Mouse (Mus musculus) fibroblast of lung, adult 2 months (primary cell): ENCODE measurements around the gene Mpnd.
A peak's percentile ranks its signal among the peaks of the same experiment; 100 is the strongest.

Experiments
- DNase-seq: peaks from one replicate; pipeline ENCODE4 v3.0.0-alpha.2; 2011; ENCODE audit warnings: low read depth

The Mpnd gene

DNA sequence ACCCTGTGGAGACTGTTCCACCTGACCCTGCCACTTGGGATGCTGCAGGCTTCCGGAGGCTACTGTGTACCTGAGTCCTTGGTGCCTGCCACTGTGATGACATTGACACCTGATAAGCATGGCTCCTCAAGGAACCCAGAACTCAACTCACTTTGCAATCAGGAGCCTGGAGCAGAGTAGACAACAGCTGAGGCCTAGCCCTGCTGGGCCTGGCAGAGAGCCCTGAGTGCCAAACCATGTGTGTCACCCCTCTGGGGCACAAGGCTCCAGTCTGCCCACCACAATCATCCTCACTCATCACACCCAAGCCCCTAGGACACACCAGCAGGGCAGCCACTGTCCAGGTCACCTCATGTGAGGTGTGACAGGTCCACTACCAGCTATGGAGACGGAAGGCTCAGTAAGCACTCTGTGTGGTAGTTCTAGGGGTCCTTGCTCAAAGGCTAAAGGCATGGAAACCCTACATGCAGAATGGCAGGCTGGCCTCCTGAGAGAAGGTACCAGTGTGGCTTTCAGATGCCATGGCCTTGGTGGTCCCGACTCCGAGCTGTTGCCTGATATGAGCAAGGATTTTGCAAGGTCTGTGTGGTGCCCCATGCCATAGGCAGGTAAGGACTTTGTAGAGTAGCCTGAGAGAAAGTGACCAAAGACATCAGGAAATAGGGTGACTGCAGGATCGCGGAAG lies 15.0 kb downstream of the Mpnd start:
- no peak for DNase-seq

DNA sequence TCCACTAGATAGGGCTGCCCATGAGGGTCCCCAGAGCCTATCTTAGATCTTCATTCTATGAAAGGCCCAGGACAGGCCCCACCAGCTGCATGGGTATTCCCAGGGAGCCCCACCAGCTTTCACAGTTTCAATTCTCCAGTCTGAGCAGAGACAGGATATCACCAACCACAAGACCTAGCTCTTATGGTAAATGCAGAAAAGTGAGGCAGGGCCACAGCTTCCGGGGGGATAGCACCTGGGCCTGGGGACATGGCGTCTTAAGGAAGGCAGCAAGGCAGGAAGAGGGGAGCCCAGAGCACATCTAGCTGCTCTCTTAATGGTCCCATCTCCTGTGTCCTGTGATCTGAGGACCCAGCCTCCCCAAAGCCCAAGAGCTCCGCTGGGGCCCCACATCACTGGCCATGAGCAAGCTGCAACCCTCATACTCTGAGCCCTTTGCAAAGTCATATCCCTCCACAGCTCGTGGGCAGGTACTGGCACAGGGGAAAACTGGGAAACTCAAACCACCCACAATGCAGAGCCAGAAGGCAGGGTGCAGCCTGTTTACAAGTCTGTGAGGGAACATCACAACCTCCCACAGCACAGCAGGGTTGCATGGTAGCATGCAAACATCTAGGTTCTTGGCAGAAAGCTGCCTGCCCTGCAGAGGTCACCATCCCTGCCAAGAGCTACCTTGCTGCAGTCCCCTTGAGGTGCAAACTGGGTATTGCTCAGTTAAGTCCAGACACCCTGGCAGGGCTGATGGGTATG lies 15.8 kb downstream of the Mpnd start:
- DNase-seq = no peak

DNA sequence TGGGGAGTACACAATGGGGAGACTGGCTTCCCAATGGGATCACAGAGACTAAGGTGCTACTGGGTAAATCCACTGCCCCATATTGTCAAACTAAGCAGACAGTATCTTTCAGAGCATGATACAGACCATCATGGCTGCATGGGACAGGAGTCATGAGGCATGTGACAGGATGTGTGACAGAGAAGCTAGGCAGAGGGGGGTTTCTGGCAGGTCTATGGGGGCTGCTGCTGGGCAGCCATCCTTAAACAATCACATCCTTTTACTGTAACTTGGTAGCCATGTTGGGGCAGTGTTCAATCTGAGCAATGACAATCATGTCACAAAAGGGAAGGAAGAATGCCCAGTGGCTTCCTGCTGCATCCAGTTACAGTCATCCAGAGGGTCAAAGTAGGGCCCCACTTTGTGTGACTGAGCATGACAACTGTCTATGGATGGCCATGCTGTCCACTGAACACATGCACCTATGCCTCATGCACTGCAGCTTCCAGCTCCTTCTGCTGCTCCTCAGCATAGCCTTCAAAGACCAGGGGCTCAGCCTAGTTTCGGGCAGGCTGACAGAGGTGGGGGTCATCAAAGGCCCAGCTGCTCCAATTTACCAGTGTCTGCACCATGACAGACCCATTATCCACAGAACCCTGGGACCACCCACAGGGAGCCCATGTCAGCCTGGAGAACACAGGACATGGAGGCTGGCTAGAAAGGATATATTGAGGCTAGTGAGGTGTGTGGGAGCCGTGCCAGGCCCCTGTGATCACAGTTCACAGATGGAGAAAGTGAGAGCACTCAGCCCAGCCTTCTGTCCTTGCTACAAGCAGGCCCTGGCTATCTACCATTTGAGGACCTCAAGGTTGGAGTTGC lies 16.8 kb downstream of the Mpnd start:
- DNase-seq = no peak

DNA sequence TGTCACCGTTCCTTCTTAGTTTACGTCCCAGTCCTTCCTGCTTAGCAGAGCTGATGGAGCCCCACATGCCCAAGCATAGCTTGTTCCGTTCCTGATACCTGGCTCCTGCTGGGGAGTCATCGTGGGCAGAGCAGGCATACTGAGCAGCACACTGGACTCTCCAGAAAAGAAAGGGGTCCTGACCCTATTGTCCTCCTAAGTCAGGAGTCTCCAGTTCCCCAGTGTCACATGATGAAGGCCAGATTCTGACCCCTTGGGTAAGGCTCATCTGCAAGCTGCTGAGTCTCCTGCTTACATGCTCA lies 17.4 kb downstream of the Mpnd start:
- no peak for DNase-seq

DNA sequence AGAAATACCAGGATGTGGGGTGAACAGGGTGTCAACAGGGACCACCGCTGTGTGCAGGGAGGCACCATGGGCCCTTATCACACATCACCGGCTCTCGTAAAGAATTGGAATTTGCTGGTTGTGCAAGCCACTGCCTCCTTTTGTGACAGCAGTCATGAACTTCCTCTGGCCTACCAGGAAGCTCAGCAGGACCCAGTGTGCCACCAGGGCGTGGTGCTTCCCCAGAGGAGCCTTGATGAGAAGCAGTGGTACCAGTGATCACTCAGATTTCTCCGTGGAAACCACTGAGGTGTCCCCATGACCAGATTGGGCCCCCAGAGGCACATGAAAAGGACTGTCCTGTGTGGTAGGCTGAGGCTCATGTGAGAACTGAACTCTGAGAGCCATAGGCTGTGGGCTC lies 17.9 kb downstream of the Mpnd start:
- no peak for DNase-seq

DNA sequence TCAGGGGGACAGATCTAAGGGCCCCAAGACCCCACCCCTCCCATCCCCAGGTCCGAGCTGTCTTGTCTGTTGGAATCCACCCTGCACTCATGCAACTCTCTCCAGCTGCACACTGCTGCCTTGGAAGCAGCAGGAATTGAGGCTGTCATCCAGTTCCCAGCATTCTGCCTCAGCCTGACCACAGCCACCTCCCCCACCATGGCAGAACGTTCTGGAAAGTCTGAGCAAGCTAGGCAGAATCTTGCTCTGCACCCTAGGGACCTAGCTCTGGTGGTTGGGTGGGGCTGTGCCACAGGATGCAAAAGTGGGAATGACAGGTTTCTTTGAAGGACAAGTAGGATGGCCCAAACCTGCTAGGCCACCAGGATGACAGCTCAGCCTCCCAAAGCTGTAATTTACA lies 19.0 kb downstream of the Mpnd start:
- no peak for DNase-seq

DNA sequence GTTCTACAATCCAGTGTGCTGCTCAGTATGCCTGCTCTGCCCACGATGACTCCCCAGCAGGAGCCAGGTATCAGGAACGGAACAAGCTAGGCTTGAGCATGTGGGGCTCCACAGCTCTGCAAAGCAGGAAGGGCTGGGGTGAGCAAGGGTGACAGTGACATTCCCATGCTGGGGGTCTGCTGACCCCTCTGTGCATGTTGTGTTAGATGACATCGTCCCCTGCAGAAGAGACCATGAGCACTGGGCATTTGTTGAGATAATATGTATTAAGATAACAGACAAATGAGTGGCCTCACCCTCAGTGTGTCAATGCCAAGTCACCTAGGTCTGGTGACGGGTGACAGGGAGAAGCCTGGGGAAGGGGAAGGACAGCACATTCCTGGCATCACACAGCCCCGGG lies 19.4 kb downstream of the Mpnd start:
- no peak for DNase-seq

DNA sequence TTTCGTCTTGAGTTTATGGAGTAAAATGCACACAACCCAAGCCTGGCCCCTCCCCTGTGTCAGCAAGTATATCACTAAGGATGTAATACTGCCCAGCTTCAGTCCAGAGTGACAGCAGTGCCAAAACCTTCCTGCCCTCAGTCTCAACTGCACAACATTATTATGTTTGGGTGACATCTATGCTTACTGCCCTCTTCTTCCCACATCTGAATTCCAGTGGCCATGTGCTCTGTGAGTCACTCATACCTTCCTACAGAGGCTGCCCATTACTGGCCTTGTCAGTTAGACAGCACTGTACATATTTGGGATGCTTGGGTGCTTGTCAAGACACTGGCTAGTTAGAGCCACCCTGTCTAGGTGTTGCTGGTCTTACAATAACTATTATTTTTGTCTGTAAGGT lies 20.8 kb downstream of the Mpnd start:
- DNase-seq = peak; percentile 75

DNA sequence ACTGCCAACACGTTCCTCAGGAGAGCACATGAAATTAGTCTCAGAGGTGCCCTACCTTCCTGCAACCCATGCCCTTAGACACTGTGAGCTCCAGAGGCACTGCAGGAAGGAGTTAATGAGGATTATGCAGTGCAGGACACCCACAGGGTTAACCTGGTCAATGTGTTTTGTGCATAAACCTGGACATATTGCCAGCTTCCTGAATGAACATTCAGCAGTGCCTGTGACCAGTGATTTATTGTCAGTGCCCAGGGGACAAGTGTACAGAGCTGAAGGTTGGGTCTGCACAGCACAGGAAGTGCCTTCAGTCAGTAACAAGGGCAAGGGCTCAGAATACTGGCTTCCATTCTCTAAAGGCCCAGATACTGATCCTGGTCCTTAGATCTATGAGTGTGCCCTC lies 21.4 kb downstream of the Mpnd start:
- DNase-seq = no peak

DNA sequence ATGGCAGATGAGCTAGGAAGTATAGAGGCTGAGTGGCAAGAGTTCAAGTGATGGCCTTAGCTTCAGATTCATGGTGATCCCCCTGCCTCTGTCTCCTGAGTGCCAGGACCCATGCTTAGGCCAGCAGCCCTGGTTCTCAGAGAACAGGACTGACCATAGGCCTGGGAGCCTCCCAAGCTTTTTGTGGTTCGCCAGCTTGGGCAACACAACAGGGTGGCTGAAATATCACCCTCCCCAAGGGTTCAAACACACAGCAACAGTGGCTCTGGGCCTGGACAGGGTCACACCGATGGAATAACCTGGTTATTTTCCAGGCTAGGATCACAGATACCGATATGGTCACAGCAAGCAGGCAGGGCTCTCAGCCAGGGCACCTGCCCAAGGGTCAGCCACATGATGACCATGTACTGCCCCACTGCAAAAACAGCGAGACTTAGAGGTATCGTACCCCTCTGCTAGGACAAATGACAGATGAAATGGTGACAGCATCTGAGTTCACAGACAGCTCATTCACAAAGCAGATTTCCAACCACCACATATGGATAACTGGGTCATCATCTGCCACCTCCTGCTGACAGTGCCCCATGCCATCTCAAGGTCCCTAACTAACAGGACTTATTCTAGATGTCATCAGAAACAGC lies 22.4 kb downstream of the Mpnd start:
- no peak for DNase-seq

DNA sequence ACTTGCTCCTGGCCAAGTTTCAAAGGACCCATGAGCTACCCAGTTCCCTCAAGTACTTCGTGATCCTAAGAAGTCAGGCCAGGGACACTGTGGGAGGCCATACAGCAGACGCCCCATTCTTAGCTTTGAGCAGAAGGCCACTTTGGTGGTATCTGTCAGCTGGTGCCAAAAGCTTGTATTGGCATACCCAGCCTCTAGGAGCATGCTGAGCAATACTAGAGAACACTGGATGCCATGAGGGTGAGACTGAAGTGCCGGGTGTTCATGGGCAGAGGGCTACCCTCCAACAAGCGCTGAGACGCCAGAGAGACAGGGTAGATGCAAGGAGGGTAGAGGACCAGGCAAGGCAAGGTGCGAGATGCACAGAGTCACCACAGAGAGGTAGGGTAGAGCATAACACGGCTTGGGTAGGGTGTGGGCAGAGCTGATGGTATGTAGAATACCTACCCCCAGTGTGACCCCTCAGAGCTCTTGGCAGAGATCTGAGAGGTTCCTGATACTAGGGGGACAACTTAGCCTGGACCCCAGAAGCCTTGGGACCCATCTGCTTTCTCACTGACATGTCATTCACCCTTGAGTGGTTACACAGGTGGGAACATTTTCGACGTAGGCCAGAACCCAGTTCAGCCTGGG lies 24.8 kb downstream of the Mpnd start:
- no peak for DNase-seq

DNA sequence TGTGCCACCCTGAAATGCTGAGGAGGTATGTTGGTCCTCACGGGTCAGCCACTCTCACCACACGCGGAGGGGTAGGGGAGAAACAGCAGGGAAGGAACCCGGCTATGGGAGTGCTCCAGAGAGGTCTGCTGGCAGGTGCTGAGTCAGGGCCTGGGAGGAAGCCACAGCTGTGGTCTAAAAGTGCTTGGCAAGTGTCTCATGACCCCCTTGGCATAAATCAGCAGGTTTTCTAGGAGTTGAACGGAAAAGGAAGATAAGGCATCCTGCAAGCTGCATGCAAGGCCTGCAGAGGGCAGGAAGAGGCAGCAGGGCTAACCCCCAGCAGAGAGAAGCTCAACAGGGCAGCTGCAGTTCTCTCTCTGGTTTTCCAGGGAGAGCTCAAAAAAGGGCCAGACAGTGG lies 25.4 kb downstream of the Mpnd start:
- peak; percentile 75 for DNase-seq

DNA sequence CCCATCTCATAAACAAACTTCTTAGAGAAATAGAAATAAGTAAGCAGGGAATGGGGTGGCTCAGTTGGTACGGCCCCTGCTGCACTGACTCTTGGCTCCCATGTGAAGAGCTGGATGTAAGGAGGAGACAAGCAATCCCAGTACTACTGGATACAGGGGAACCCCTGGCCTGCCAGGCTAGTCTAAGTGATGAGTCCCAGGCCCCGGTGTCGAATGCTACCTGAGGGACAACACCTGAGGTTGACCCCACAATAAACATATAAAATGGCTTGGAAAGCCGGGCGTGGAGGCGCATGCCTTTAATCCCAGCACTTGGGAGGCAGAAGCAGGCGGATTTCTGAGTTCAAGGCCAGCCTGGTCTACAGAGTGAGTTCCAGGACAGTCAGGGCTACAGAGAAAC lies 25.9 kb downstream of the Mpnd start:
- no peak for DNase-seq

DNA sequence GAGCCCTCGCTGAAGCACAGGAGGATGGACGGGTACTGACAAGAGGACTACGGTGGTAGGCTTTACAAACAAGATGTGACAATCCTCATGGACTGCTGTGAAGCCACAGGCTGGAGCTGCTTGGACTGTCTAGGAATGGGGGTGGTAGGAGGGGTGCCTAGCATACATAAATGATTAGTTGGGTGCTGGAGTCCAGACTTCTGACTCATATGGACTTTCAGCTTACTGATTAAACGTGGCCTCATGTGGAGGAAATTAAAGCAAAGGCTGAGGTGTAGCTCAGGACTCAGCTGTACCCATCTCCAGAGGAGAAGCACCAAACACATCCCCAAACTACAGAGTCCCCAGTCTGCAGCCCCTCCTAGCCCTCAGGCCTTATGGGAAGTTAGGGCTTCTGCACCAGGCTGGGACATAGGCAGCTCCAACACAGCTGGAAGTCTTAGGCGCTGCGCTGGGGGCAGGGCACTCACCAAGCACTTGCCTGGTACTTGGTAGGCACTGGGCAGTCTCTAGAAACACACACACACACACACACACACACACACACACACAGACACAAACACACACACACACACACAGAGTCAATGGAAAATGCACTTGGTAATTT lies 26.7 kb downstream of the Mpnd start:
- no peak for DNase-seq

DNA sequence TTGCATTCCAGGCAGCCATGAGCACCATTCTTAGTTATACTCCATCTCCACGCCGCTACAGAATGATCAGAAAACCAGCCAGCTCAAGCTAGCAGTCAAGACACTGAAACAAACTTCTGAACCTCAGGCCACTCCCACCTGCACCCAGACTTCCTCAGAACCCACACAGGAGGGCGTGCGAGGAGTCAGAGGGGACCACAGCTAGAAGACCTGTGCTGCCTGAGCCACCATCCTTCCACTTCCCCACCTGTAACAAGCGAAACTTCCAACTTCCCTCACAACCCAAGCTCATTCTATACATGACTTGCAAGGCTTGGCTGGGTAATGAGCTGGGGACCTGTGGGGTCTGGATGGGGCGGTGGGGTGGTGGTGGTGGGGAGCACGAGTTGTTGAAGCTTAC lies 27.3 kb downstream of the Mpnd start:
- no peak for DNase-seq

DNA sequence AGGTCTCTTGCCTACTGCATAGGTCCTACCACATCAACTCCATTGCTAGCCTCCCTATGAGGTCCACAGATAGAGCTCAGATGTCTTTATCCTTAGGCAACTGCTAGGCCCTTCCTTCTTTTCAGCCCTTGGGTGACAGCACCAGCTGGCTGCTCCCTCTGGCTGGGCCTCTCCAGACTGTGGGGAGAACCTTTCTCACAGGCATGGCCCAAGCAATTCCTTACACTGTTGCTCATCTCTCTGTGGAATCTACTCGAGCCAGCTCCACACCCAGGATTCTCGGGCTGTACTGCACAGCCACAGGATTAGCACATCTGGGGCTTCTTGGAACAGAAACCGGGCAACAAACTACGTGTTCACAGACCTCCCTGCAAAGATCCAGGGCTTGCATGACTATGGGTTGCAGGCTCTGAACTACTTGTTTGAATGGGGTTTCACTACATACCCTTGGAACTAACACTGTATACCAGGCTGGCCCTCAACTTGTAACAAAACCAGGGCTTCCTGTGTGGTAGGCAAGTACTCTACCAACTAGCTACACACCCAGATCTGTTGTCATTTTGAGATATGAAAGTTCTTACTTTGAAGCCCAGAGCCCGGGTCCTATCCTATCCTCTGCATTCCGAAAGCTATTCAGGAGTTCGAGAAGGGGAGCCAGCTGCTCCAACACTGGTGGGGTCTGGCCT lies 28.7 kb downstream of the Mpnd start:
- no peak for DNase-seq

DNA sequence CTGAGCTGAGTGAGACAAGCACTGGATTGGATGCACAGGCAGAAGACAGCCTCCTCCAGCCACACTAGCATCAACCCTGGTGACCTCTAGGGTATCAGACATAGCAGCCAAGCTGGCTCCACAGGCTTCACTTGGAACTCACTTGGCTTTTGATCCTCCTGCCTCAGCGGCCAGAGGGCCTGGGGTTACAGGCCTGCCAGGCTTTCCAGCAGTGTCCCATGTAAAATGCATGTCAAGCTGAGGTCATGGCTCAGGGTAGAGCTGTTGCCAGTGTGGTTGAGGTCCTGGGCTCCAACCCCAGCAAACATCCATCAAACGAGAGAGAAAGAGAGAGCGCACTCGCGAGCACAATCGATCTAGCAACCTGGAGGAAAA lies 29.2 kb downstream of the Mpnd start:
- no peak for DNase-seq

DNA sequence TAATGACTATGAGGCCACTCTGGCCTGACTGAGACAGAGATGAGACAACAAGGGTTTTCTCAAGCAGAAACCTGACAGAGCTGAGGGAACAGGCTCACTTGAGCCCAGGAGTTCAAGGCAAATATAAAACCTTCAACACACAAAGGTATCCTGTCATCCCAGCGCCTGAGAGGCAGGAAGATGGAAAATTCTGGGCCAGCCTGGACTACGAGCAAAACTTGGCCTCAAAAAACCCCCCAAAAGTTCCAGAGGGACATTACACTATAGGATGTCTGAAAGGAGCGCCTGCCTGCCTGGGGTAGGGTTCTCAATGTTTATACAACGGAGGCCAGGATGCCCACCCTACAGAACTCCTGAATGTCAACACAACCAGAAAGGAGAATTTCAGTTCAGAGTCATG lies 29.7 kb downstream of the Mpnd start:
- no peak for DNase-seq

DNA sequence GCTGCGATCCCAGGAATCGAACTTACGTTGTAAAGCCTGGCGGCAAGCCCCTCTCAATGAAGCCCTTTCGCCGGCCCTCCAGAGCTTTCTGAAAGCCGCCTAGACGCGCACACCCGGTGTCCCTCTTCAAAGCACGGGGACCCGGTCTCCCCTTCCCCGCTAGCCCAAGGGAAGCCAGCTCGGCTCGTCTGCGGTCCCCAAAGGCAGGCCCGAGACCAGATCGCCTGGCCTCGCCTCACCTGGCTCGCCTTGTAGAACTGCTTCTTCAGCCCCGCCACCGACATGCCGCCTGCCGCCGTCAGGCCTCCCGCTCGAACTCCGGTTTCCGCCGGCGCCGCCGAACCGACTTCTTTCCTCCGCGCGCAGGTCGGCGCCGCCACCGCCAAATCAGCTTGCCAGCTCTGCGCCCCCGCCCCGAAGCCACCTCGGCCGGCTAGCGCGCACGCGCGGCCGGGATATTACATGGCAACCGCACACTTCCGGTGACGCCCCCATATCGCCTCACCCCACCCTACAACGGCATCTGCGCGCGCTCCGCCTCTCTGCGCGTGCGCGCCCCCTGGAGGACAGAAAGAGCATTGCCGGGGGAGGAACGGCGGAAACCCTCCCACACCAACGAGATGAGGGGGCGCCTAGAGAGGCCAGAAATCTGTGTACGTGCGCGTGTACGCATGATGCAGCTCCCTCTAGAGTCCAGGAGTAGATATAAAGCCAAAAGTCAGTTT lies 30.8 kb downstream of the Mpnd start, which contains the start of gene Sh3gl1:
Sh3gl1 (minus strand) TSS at position 460 of the 725 bp plus-strand sequence.
- DNase-seq = peak; percentile 96

DNA sequence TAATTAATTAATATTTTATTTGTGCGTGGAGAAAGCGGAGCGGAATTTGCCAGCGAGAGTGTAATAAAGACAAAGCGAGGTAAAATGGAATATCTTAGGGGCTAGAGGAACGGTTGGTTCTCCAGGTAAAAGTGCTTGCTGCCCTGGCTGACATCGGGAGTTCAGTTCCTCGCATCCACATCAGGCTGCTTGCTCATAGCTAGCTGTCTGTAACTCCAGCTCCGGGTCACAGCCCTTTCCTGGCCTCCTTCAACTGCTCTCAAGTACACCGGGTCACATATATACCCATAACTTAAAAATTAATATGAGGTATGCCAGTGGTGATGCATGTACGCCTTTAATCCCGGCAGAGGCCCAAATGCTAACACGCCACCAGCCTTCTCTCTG lies 31.4 kb downstream of the Mpnd start:
- no peak for DNase-seq
